Comparison of ENCODE assay signal across 24 mouse cellular contexts in genomic region chr12:30161731-30162406, GRCm38 (mm10). TPM values are rescaled to one million over a fixed set of nuclear protein-coding genes. Genes with fewer than 3 reads are reported as not detected.
DNase-seq lines count a peak whose midpoint lies in the region; ATAC-seq and TF ChIP-seq lines count a peak whose summit lies in the region.
"Had no signal": no experiment of that assay in that cellular context is flagged by ENCODE, and none has a peak within 500 bp of the region (broad histone marks: within the 10 kb centered on the region; RNA-seq: fewer than 3 reads in every experiment).

No protein-coding gene starts in this region.

- no peaks in the 10 kb centered on the region for H3K27me3 ChIP-seq in kidney, embryonic 15.5 days
- H3K27me3 ChIP-seq in kidney, postnatal 0 days (ENCODE audit: insufficient read depth, low read length), result no peaks in the 10 kb centered on the region
- no peaks in the 10 kb centered on the region for H3K27me3 ChIP-seq in lung, postnatal 0 days (replicated peaks; ENCODE audit: insufficient read depth, low read length)
- H3K27me3 ChIP-seq: embryonic facial prominence, embryonic 13.5 days; embryonic facial prominence, embryonic 15.5 days; forebrain, embryonic 12.5 days had no signal

- TF ChIP-seq CTCF in kidney, postnatal 0 days (IDR thresholded peaks at IDR 0.05; ENCODE audit: low read depth), result no peak
- TF ChIP-seq CTCF in lung, postnatal 0 days (IDR thresholded peaks at IDR 0.05), result no peak

- no peaks in the 10 kb centered on the region for H3K36me3 ChIP-seq in kidney, embryonic 15.5 days
- H3K36me3 ChIP-seq in kidney, postnatal 0 days (ENCODE audit: insufficient read depth, low read length), result no peaks in the 10 kb centered on the region
- H3K36me3 ChIP-seq in lung, postnatal 0 days (ENCODE audit: insufficient read depth, low read length), result no peaks in the 10 kb centered on the region
- H3K36me3 ChIP-seq: embryonic facial prominence, embryonic 13.5 days; embryonic facial prominence, embryonic 15.5 days; forebrain, embryonic 10.5 days; forebrain, embryonic 12.5 days had no signal

- H3K9ac ChIP-seq in kidney, embryonic 15.5 days, result no peak overlapping the region
- no peak overlapping the region for H3K9ac ChIP-seq in kidney, postnatal 0 days (ENCODE audit: low read depth, low read length)
- no peak overlapping the region for H3K9ac ChIP-seq in lung, postnatal 0 days (replicated peaks; ENCODE audit: low read depth)
- H3K9ac ChIP-seq: embryonic facial prominence, embryonic 13.5 days; embryonic facial prominence, embryonic 15.5 days; forebrain, embryonic 12.5 days had no signal

- H3K4me2 ChIP-seq in kidney, embryonic 15.5 days, result no peak overlapping the region
- H3K4me2 ChIP-seq in kidney, postnatal 0 days (ENCODE audit: low read length), result no peak overlapping the region
- H3K4me2 ChIP-seq in lung, postnatal 0 days (replicated peaks; ENCODE audit: low read depth, low read length), result no peak overlapping the region
- H3K4me2 ChIP-seq: embryonic facial prominence, embryonic 13.5 days; embryonic facial prominence, embryonic 15.5 days; forebrain, embryonic 12.5 days had no signal

- DNase-seq in kidney, adult 9 months, result no peak
- DNase-seq in kidney, postnatal 0 days (ENCODE audit: low spot score), result peak; percentile 38
- DNase-seq in kidney, postnatal 25 days, result no peak
- no peak for DNase-seq in lung, postnatal 0 days (ENCODE audit: low spot score)
- no peak for DNase-seq in lung, postnatal 14 days
- DNase-seq: adrenal gland, adult 2 months; adrenal gland, postnatal 10 days; adrenal gland, postnatal 25 days; cerebellum, adult 11 months; cerebellum, adult 18-20 months; cerebellum, adult 8-10 months; cerebellum, adult 9-11 months; cerebellum, postnatal 14 days; cerebellum, postnatal 36 days; embryo, embryonic 11 days had no signal

- H3K4me3 ChIP-seq in kidney, embryonic 15.5 days (replicated peaks), result no peak overlapping the region
- no peak overlapping the region for H3K4me3 ChIP-seq in kidney, postnatal 0 days (replicated peaks; ENCODE audit: low read depth, low read length)
- H3K4me3 ChIP-seq in lung, postnatal 0 days (ENCODE audit: low read depth, low read length), result no peak overlapping the region
- H3K4me3 ChIP-seq: embryonic facial prominence, embryonic 13.5 days; embryonic facial prominence, embryonic 15.5 days; erythroblast, embryonic 14.5 days; forebrain, embryonic 10.5 days; forebrain, embryonic 12.5 days had no signal

- peak; percentile 86 for ATAC-seq in kidney, embryonic 15.5 days (replicated peaks; ENCODE audit: low FRiP score)
- no peak; the same call in 1 of the 2 replicates for ATAC-seq in kidney, postnatal 0 days (replicated peaks; ENCODE audit: low FRiP score, low read depth)
- ATAC-seq in lung, postnatal 0 days, result peak; percentile 50
- ATAC-seq: forebrain, embryonic 14.5 days had no signal

- WGBS in kidney, embryonic 15.5 days, result 61% methylated on average over 5 of the region's 5 CpGs
- WGBS in kidney, postnatal 0 days, result 58% methylated on average over 5 of the region's 5 CpGs
- 66% methylated on average over 5 of the region's 5 CpGs for WGBS in lung, postnatal 0 days

- no peak overlapping the region for H3K27ac ChIP-seq in kidney, embryonic 15.5 days
- no peak overlapping the region for H3K27ac ChIP-seq in kidney, postnatal 0 days
- H3K27ac ChIP-seq in lung, postnatal 0 days (ENCODE audit: low read length), result no peak overlapping the region
- H3K27ac ChIP-seq: embryonic facial prominence, embryonic 13.5 days; embryonic facial prominence, embryonic 15.5 days; forebrain, embryonic 10.5 days; forebrain, embryonic 12.5 days had no signal

- no peaks in the 10 kb centered on the region for H3K4me1 ChIP-seq in kidney, embryonic 15.5 days
- no peaks in the 10 kb centered on the region for H3K4me1 ChIP-seq in kidney, postnatal 0 days (replicated peaks; ENCODE audit: insufficient read depth, low read length)
- H3K4me1 ChIP-seq in lung, postnatal 0 days (ENCODE audit: insufficient read depth, low read depth, low read length), result no peaks in the 10 kb centered on the region
- H3K4me1 ChIP-seq: embryonic facial prominence, embryonic 15.5 days; forebrain, embryonic 10.5 days; forebrain, embryonic 12.5 days had no signal

- TF ChIP-seq EP300 in lung, postnatal 0 days (IDR thresholded peaks at IDR 0.05), result no peak

- no peaks in the 10 kb centered on the region for H3K9me3 ChIP-seq in kidney, embryonic 15.5 days (replicated peaks)
- no peaks in the 10 kb centered on the region for H3K9me3 ChIP-seq in kidney, postnatal 0 days (replicated peaks; ENCODE audit: low read length)
- no peaks in the 10 kb centered on the region for H3K9me3 ChIP-seq in lung, postnatal 0 days (ENCODE audit: low read length)
- H3K9me3 ChIP-seq: embryonic facial prominence, embryonic 13.5 days; embryonic facial prominence, embryonic 15.5 days; forebrain, embryonic 10.5 days; forebrain, embryonic 12.5 days had no signal

RNA-seq across cellular contexts. Expression of gene Tpo, which starts 29.4 kb away (rescaled TPM):
- not detected in 2 replicates for polyA plus RNA-seq in kidney, embryonic 15.5 days (2015; fragmentation: Nextera tagmentation; extraction: Ambion mirVana)
- not detected in 2 replicates for polyA plus RNA-seq in kidney, postnatal 0 days (2015; fragmentation: Nextera tagmentation; extraction: Ambion mirVana)
- not detected in 2 replicates for polyA plus RNA-seq in lung, postnatal 0 days (2015; fragmentation: Nextera tagmentation; extraction: Ambion mirVana)
- polyA plus RNA-seq: C2C12; embryonic facial prominence, embryonic 11.5 days; embryonic facial prominence, embryonic 13.5 days; erythroblast, embryonic 14.5 days; forebrain, embryonic 10.5 days; forebrain, embryonic 12.5 days had no signal
